Mouse (Mus musculus): ENCODE measurements around the gene Paxbp1. TPM values are rescaled to one million over a fixed set of nuclear protein-coding genes. Genes with fewer than 3 reads are reported as not detected.
A peak's percentile ranks its signal among the peaks of the same experiment; 100 is the strongest.

The Paxbp1 gene
- total RNA-seq (2021), result 10 to 100 TPM; 44.3 to 62.3 TPM
- long read RNA-seq, experiment 1, transcript Paxbp1-202 (18 exons, 3,973 nt), result major isoform, 5 of 34 reads
- long read RNA-seq, experiment 1, partial matches to known transcripts, result 9 of 34 reads
- long read RNA-seq, experiment 1, other reads (novel, unspliced or antisense), result 16 of 34 reads
- long read RNA-seq, experiment 2, transcript Paxbp1-202 (18 exons, 3,973 nt), result major isoform, 5 of 7 reads
- long read RNA-seq, experiment 2, partial matches to known transcripts, result 0 of 7 reads
- long read RNA-seq, experiment 2, other reads (novel, unspliced or antisense), result 1 of 7 reads

DNA sequence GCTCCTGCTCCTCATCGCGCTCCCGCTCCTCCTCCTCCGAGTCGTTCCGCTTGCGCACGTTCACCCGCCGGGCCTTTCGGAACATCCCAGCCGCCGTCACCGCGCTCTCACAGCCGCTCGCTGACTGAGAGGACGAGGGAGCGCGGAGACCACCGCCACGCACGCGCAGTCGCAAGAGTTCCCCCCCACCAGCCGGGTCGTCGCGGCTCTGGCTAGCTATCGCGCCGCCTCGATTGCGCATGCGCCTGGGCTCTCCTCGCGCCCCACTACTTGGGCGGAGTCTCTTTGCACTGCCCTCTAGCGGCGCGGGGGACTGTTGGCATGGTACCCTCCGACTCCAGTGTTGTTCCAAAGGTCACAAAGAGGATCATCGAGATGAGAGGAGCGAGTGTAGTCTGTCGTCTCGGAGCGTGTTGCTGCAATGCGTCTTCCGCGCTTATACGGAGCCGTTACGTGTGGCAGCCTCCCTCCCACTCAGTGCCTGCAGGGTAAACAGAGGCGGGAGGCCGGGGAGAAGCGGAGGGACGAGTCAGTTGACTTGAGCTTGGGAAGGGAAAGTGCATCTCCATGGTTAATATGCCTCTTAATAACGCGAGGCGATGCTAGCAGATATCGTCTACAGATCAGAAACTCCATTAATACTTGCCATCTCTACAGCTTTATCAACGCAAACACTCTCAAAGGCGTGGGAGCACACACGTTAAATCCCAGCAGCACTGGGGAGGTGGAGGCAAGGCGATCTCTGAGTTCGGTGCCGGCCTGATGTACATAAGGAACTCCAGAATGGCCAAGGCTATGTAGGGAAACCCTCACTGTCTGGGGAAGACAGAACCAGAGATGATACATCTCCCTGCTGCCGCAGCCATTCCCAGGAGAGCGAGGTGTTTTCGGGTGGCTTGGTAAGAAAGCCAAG is at the start of gene Paxbp1:
Gene Paxbp1, minus strand, starts transcription at position 274 of the 913 bp plus-strand sequence.
- DNase-seq, result peak; percentile 99

- DNase-seq, result no peak
These were observed 42.4 kb upstream of the Paxbp1 start for GRCm38 (mm10) chr16:91086642-91087306.

DNA sequence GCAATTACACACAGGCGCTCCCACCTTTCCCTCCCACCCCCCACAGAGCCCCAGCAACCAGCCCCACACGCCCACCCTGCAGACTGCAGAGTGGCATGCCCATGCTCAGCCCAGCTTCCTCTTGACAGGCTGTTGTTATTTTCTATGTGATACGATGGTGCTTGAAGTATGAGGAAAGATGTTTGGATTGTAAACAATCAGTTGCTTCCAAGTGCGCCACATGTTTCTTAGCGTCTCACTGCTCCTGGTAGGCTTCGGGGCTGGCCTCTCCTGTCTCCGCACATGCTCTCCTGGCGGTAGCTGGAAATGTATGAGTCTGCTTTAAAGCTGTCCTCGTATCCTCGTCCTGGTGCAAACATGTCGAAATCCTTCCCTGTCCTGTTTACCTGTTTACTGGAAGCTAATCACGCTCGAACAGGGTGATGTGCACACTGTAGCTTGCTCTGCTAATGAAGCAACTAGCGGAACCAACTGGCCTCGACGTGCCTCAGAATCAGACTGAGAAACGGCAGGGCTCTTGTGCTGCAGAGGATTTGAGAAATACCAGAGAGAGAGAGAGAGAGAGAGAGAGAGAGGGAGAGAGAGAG is 41.0 kb upstream of the Paxbp1 start:
- DNase-seq, result no peak

DNA sequence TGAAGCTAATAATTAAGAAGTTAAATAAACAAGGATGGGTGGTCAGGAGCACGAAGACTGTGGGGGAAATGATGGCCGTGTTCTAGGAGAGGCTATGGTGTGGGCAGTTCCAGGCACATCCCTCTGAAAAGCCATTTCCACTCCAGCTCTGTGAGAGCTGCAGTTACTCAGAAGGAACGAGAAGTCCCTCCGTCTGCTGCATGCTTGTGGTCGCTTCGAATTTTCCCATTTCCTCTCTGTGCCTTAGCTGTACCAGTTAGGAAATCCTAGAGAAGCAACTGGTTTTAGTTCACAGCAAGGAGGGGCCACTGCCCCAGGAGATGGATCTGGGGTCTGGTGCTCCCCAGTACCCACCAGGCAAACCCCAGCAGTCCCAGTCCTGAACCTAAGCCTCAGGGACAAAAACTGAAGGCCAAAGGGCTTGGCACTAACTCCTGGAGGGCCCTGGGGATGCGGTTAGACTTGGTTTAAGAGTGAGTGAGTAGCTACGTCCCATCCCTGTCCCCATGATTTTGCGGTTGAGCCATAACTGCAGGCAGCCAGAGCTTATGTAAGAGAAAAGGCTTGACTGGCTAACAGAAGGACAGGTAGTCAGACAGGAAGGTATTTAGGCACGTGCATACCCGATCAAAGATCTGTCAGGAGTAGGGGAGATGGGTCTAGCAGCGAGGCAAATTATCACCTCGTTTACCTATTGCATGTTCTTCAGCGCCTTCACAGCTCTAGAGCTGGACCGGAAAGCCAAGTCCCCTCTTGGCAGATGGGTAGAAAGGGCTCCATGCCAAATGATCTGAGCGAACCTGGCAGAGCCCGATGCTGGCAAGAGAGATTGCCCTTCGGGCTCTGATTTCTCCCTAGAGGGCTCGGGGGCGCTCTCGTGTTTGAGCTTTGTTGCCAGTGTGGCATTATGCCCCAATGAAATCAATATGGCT is 40.2 kb upstream of the Paxbp1 start:
- peak; percentile 33 to 53 for DNase-seq

DNA sequence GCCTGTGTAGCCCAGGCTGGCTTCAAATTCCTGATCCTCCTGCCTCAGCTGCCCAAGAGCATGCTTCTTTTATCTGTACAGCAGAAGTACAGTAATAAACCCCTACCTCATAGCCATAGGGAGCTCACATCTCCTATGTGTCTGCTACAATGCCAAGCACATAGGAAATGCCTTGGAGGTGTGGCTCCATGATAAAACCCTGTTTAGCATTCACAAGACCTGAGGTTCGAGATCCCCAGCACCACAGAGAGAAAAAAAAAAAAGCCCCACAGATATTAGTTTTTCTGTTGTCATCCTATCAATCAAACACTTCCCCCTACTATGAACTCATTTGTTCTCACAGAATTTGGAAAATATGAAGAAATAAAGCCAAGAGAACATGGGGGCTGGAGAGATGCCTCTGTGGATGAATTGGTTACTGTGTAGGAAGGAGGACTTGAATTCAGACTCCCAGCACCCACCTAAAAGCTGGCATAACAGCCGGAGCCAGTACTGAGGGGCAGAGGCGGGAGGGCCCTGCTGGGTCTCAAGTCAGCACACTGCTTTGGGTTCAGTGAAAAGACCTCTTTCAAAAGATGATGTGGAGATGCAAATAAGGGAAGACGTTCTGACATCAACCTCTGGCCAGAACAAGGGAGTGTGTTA is 38.8 kb upstream of the Paxbp1 start:
- no peak for DNase-seq

- peak; percentile 67 to 77 for DNase-seq
These were observed 37.2 kb upstream of the Paxbp1 start for GRCm38 (mm10) chr16:91081508-91081907.

- DNase-seq, result peak; percentile 45 to 47
These were observed 31.8 kb upstream of the Paxbp1 start for GRCm38 (mm10) chr16:91076180-91076579.

GRCm38 (mm10) chr16:91075423-91075822 is 31.1 kb upstream of the Paxbp1 start:
- DNase-seq, result peak; percentile 37 to 59

DNA sequence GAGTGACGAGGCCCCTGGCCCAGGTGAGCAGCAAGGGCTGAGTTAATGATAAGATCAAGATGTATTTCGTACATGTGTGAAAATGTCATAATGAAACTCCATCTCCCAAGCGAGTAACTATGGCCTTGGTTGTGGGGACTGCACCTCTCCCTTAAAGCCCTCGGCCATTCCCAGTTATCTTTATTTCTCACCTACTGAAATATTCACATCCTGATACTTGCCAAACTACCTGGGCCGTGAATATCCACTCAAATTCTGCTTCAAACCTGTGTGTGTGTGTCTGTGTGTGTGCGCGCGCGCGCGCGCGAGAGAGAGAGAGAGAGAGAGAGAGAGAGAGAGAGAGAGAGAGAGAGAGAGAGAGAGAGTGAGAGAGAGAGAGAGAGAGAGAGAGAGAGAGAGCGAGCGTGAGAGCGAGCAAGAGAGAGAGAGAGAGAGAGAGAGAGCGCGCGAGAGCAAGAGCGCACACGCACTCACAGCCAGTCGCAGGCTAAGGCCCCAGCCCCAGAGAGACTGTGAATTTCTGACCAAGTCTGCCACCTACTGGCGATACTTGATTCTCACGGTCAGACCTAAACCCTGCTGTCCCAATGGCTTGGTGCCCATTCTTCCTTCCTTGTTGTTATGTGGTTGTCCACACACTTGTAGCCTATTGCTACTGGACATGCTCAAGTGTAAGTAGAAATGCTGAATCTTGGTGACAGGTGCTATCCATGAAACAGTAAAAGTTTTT is 29.0 kb upstream of the Paxbp1 start:
- peak; percentile 88 to 89 for DNase-seq

GRCm38 (mm10) chr16:91072256-91072655 is 27.9 kb upstream of the Paxbp1 start:
- DNase-seq, result no peak

- no peak for DNase-seq
These were observed 24.6 kb upstream of the Paxbp1 start for GRCm38 (mm10) chr16:91068969-91069368.

- no peak for DNase-seq
These were observed 22.8 kb upstream of the Paxbp1 start for GRCm38 (mm10) chr16:91067122-91067521.

DNA sequence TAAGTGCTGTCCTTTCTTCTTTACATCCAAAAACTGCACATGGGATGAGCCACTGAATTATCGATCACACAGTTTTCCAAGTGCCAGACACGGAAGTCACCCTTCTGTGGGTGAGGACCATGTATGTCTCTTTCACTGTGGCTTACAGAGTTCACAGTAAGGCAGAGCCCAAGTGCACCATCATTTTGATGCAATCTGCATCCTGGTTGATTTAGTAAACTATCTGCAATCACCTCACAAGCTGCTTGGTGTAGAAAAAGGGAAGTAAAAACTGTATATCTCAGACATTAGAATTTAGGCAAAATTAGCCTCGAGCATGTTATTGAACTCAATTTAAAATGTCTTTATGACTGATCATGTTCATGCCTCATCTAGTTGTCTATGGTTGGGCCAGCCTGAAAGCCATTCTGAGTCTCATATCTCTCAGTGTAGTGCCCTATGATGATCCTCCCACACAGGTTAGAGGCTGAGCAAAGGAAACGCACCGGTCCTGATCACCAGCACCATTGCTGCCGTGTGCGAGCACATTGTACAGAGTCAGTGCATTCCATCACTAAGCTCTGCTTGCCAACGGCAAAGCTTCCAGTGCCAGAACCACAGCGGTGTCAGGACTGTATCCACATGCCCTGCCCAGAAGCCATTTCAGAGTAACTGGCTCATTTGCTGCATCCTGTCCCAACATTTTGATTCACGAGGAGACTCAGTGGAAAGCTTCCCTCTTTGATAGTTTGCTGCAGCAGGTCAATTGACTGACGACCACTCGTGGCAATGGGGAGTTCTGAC is 20.4 kb upstream of the Paxbp1 start:
- no peak for DNase-seq

- DNase-seq, result no peak
These were observed 19.4 kb upstream of the Paxbp1 start for GRCm38 (mm10) chr16:91063786-91064185.

- no peak for DNase-seq
These were observed 17.4 kb upstream of the Paxbp1 start for GRCm38 (mm10) chr16:91061531-91062318.

- DNase-seq, result no peak
These were observed 13.4 kb upstream of the Paxbp1 start for GRCm38 (mm10) chr16:91057741-91058140.

GRCm38 (mm10) chr16:91057261-91057660 is 12.9 kb upstream of the Paxbp1 start:
- DNase-seq, result no peak

All from adrenal gland, postnatal 36 days (tissue).